Mouse (Mus musculus) T-helper 17 cell (primary cell): ENCODE measurements at regions not wholly inside any gene's neighbourhood (a gene's known extent, or its start where the extent isn't known, plus 50 kb on each side); places are given as distances from the start of the nearest gene placed in this dataset.

Experiments
- in situ Hi-C, 2 experiments: fragments of 300-600 bp; cut with MboI, MseI; formaldehyde crosslinking; loops; 1 replicate in 1 of 2; 2 replicates in 1 of 2; pipeline ENCODE4 v1.15.1; 2025; ENCODE audit warnings: high pct_unique_total_duplicates in 2 of 2

- in situ Hi-C loops, result loop anchor here in 1 of 2 experiments (10.0 kb wide), 1 partner anchor 122 kb away; no protein-coding TSS in a partner anchor
Measured at GRCm38 (mm10) chr13:3752334-3752733, 51.8 kb downstream of the Calml3 start.

GRCm38 (mm10) chr13:3751222-3751621 lies 52.9 kb downstream of the Calml3 start:
- in situ Hi-C loops, result loop anchor here in 1 of 2 experiments (10.0 kb wide), 1 partner anchor 124 kb away; no protein-coding TSS in a partner anchor

GRCm38 (mm10) chr13:3750756-3751155 lies 53.4 kb downstream of the Calml3 start:
- in situ Hi-C loops, result loop anchor here in 1 of 2 experiments (10.0 kb wide), 1 partner anchor 124 kb away; no protein-coding TSS in a partner anchor

GRCm38 (mm10) chr13:3749646-3750045 lies 54.5 kb downstream of the Calml3 start:
- in situ Hi-C loops, result loop anchor here in 1 of 2 experiments (10.0 kb wide), 1 partner anchor 125 kb away; no protein-coding TSS in a partner anchor

GRCm38 (mm10) chr13:3748859-3749258 lies 55.3 kb downstream of the Calml3 start:
- in situ Hi-C loops, result no loop called here

- in situ Hi-C loops, result no loop called here
Measured at GRCm38 (mm10) chr13:3746524-3746923, 57.6 kb downstream of the Calml3 start.

- in situ Hi-C loops, result no loop called here
Measured at GRCm38 (mm10) chr13:3744870-3745269, 59.2 kb downstream of the Calml3 start.

GRCm38 (mm10) chr13:3743692-3744457 lies 60.2 kb downstream of the Calml3 start:
- in situ Hi-C loops, result no loop called here

- in situ Hi-C loops, result no loop called here
Measured at GRCm38 (mm10) chr13:3742763-3743401, 61.2 kb downstream of the Calml3 start.

- in situ Hi-C loops, result no loop called here
Measured at GRCm38 (mm10) chr13:3742094-3742730, 61.9 kb downstream of the Calml3 start.

- in situ Hi-C loops, result no loop called here
Measured at GRCm38 (mm10) chr13:3730699-3731021, 73.5 kb downstream of the Calml3 start.

- in situ Hi-C loops, result no loop called here
Measured at GRCm38 (mm10) chr13:3729926-3730698, 74.0 kb downstream of the Calml3 start.

GRCm38 (mm10) chr13:3728888-3729287 lies 75.2 kb downstream of the Calml3 start:
- in situ Hi-C loops, result no loop called here

GRCm38 (mm10) chr13:3726331-3726781 lies 77.8 kb downstream of the Calml3 start:
- in situ Hi-C loops, result no loop called here

- in situ Hi-C loops, result no loop called here
Measured at GRCm38 (mm10) chr13:3725803-3726202, 78.3 kb downstream of the Calml3 start.

GRCm38 (mm10) chr13:3724313-3724712 lies 79.8 kb downstream of the Calml3 start:
- in situ Hi-C loops, result no loop called here

GRCm38 (mm10) chr13:3723458-3724143 lies 80.5 kb downstream of the Calml3 start:
- in situ Hi-C loops, result no loop called here

- in situ Hi-C loops, result no loop called here
Measured at GRCm38 (mm10) chr13:3715019-3715418, 81.2 kb downstream of the Asb13 start.

GRCm38 (mm10) chr13:3712497-3713160 lies 78.8 kb downstream of the Asb13 start:
- in situ Hi-C loops, result no loop called here

- in situ Hi-C loops, result no loop called here
Measured at GRCm38 (mm10) chr13:3712088-3712487, 78.3 kb downstream of the Asb13 start.
